Mouse (Mus musculus) lung, postnatal 0 days (tissue): Measurements from ENCODE around the gene Mcpt9.
"Not testable (repeated sequence)": the region's sequence is repeated elsewhere in the genome, so short reads cannot be mapped to it uniquely, and the experiment has no call there.

ENCODE experiments used
- CTCF ChIP-seq: IDR thresholded peaks from 2 replicates; pipeline ENCODE4 v1.5.1; 2016; ENCODE audit warnings: antibody characterized with exemption, mild to moderate bottlenecking
- EP300 ChIP-seq: IDR thresholded peaks from 2 replicates; pipeline ENCODE4 v1.6.1; 2016; ENCODE audit warnings: antibody characterized with exemption, mild to moderate bottlenecking, control low read depth

DNA sequence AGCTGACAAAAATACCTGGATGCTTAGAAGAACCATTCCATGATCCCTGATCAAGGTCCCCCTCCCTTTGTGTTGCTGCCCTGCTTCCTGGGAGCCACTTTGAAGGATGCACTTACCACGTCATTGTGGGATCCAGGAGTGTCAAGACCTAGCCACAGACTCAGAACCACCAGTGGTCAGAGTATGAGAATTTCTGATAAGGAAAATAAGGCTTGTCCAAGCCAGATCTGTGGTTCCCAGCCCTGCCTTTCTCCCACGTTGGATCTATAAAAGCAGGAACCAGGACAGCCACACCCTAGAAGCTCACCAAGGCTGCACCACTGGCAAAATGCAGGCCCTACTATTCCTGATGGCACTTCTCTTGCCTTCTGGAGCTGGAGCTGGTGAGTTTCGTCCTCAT, 12.6 kb downstream of the Mcpt9 start, which contains the start of gene Mcpt1:
- not testable (repeated sequence) for TF ChIP-seq CTCF, EP300
